Mouse (Mus musculus) retina, postnatal 7 days (tissue): ENCODE results near the gene Dgkb.

Experiments
- DNase-seq: peaks from one replicate; pipeline ENCODE4 v3.0.0-alpha.2; 2012; ENCODE audit warnings: low read depth, low spot score

Gene Dgkb

DNA sequence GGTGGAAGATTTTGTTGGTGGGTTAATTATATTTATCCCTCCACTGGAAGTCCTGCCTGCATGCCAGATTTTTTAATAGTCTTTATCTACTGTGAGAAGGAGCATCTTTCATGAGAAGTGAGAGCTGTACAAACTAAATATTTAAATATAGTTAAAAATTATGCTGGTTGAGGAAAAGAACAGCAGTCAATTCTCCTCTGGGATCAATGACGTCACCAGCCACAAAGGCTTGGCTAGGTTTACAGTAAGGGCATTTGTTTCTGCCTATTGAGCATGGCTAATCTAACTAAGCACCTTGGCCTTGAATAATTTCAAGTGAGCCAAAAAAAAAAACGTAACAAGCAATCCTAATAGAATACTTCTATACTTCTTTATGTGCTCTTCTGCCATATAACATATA is 554.1 kb downstream of the Dgkb start:
- DNase-seq, result no peak

DNA sequence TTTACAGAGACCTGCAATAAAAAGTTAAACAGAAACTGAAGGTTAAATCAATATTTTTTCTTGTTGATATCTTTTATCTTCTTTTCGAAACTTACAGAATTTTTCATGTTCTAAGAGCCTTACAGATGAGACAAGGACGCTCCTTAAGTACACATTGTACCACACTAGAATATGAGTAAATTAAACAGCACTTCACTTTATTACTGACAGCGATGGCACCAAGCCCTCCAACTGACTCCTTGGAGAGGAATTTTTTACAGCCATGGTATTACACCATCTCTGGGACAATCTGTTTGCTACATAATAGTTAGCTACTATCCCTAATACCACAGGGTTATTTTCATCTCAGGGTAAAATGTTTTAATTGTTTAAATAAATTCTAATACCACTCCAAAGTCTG is 556.6 kb downstream of the Dgkb start:
- DNase-seq, result no peak

DNA sequence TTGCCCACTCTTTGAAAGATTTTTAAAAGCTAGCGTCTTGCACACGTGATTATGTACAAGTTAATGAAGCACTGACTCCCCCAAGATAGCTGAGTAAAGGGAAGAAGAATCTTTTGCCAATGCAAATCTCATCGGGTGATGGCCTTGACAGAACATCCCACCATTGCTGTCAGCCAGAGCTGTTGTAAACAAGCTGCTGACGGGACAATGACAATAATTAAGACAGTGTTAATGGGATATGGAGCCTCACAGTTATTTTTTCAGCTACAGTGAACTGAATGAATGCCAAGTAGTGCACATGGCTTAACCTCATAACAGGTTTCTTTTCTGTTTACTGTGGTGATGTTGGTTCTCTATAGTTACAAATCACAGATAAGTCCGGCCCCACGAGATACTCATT is 568.4 kb downstream of the Dgkb start:
- no peak for DNase-seq

DNA sequence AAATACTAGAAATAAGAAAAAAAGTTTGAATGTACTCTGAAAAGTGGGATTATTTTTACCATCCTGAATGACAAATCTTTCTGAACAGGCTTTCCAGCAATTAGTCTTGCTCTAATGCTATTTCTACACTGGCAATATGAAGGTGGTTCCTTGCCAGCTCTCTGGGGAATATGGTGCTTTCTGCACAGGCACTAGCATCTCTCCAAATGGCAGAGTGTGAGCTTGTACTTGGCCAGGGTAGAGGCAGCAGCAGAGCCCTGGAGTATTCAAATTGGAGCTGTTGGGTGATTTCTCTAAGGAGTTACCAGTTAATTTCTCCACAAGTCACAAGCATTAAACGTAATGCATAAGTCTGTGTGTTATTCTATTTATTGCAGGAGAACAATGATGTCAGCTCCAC is 569.5 kb downstream of the Dgkb start:
- no peak for DNase-seq

DNA sequence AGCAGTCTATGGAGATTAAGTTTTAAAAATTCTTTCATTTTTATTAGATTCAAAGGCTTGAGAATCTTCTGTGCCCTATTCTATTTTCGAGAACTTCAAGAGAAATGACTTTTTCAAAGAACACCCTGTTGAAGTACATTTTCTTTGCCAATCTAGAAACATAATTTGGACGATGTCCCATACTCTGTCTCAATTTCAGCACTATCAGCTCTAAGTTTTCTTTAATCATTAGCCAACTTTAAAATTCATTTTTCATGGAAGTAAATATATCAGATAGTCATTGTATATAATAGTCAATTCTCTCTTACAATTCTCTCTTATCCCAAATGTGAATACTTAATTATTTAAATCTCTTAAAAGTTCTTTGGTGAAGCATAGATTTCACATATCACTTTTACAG is 570.1 kb downstream of the Dgkb start:
- no peak for DNase-seq

DNA sequence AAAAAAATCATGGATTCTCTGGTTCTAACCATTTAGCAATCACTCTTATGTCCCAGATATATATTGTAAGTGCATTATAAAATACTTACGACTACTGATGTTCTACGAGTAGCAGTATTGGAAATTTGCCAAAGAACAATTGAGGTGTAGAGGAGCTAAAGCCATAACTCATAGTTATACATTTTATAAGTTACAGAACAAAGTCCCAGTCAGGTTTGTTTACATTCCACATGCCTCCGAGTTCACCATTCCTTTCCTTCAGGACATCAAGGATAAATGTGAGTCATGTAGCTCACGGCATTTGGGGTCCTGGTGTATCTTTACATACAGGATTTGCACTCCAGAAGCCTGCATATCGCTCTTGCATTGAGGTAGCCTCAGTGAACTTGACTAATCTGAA is 570.7 kb downstream of the Dgkb start:
- DNase-seq, result no peak

DNA sequence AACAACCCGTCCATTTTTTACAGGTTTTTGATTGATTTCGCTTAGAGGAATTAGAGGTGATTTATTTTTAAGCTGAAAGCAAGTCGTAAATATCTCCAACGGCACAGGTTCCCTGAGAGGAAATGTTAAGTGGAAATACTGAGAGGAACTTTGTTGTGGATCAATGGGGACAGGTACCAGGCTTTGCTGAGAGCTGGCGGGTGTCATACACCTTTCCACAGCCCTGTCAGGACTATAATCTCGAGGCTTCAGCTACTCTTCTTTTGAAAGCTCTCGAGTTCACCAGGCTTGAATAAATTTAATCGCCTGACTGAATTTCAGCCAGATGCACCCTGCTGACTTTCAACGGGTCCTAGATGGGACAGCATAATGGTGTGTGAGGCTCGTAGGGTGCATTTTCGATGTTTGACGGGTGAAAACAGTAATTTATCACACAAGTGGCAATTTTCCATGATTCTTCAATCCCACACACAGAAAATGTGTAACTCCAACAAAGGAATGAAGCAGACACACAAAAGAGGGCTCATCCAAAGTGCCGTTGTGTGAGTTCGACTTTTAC is 580.3 kb downstream of the Dgkb start:
- DNase-seq, result no peak

DNA sequence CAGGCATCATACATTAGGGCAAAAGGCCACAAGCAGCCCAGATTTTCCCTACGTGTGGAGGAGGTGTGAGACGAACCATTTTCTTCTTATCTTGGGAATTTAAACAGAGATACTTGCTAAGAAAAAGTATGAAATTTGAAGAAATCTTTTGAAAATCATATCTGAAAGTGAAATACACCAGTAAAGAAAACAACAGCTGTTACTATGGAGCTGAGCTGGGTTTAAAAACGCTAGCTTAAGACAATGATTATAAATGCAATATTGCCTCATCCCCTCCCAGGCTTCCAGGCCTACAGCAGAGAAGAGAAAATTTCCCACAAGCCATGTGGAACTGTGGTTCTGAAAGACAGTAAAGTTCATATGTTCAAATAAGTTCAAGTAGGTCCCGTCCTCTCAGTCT is 582.6 kb downstream of the Dgkb start:
- DNase-seq, result no peak

DNA sequence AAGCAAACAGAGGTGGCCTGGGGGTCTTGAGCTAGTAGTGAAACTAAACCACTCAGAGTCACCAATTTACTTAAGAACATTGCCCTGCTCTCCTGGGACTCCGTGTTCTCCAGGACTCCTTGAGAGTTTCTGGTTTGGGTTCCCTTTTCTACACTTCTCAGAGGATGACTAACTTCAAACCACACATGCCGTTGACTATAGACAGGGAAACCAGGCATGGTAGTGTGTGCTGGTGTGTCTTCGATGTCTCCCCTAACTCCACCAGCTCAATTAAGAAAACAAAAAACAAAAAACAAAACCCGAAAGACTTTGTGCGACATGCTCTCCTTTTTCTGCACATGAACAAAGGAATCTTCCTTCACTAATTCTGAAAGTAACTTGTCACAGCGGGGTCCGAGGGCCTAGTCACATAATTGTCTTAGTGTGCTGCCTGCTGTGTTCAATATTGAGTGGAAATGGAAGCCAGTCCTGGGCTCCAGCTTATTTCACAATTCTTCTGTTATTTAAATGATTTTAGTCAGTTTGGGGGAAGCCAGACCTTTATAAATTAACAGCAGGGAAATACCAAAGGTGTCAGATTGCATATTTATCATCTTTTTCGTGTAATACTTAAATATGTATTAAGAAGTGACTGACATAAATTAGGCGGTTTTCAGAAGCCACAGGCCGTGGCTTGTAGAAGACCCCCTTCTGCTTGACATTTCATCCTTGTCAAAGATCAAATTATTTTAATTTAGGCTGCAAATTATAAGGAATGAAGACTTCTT is 618.0 kb downstream of the Dgkb start:
- no peak for DNase-seq

DNA sequence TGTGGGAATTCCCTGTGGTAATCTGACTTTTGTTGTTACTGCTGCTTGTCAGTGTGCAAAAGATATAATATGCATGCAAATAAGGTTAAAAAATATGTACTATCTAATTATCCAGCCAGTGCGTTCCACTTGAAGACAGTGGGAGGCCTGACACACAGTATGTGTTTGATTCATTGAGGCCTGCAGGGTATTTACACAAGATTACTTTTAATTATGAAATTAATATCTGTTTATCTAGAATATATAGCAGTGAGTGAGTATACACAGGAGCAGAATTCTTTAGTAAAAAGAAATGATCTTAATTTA is 618.6 kb downstream of the Dgkb start:
- DNase-seq, result no peak

DNA sequence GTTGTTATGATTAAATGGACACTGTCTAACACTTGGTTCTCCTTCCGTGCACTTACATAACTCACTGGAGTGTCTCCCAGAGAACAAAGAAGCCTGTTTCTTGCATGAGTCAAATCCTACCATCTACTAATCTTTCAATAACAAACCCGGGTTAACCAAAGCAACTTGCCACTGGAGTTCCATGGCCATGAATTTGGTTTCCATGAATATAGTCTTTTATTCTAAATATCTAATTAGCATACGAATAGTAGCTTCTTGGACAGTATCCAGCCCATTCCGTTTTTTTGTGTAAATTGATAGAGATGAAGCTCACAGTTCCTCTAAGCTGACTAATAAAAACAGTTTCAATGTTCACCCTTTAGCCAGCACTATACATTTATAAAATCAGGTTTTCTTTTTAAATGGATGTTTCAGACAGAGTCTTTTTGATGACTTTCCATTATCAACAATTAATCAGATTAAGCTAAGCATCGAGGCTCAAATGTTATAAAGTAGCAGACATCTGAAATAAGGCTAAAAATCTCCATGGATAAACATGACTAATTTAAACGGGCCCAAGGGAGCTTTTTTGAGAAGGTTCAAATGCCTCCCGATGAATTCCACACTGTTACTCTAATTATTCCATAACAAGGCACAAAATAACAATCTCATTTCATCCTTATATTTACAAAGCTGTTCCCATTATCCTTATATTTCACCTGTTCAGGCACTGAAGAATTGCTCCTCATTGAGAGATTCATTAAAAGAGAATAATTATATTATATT is 633.0 kb downstream of the Dgkb start:
- no peak for DNase-seq

DNA sequence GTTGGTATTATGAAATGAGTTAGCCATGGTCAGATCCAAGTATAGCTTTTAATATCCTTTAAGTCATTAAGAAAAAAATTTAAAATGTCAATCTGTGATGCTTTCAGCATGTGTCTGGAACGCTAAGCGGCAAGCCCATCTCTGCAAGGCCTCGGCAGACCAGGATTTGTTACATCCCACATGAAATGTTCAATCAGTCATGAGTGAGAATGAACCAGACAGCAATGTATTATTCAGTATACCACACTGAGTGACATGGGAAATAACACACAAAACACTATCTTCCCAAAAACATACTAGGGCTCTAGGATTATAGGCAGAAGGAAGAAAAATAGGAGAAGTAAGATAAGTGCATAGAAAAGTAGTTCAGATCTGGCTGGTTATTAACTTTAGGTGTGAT is 634.2 kb downstream of the Dgkb start:
- no peak for DNase-seq

DNA sequence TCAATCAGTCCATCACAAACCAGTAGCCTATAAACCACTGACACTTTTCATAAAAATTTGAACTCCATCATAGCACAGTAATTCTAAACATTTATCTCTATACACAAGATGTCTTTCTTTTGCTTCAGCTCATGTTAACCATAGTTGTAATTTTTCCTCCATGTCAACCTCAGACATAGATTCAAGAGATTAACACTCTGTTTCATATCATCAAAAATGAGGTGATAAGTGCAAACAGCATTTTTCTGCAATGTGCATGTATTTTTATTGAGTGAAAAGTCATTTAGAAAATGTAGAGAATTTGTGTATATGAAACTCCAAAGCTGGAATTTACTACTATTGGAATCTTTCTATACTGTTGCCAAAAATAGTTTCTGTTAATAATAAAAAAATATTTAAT is 650.7 kb downstream of the Dgkb start:
- DNase-seq, result no peak

DNA sequence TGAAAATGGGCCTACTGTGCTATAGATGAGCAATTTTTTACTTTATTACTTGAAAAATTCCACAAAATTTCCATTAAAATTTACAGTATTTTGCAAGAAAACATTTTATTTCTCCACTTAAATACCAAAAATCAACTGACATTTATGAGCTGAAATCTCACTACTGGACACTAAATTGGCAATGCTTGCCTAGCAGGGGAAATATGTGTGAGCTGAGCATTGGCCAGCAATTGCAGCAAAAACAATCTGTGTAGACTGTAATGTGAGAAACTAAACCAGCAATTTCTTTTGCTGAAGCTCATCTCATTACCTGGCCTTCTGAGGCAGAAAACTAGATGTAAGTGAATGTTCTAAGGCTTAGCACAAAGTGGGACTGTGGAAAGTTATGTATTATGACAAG is 651.1 kb downstream of the Dgkb start:
- DNase-seq, result no peak

DNA sequence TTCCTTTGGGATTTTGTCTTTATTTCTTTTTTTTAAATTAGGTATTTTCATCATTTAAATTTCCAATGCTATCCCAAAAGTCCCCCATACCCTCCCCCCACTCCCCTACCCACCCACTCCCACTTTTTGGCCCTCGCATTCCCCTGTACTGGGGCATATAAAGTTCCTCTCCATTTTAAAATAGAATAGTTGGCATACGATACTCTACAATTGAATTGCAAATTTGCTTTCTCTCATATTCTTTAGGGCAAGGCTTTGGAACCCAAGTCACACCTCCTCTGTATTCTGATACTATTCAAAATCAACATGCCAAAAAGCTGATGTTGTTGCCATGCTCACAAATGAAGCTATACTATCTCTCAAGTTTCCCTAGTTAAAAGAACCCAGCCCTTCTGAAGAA is 679.7 kb downstream of the Dgkb start:
- no peak for DNase-seq

DNA sequence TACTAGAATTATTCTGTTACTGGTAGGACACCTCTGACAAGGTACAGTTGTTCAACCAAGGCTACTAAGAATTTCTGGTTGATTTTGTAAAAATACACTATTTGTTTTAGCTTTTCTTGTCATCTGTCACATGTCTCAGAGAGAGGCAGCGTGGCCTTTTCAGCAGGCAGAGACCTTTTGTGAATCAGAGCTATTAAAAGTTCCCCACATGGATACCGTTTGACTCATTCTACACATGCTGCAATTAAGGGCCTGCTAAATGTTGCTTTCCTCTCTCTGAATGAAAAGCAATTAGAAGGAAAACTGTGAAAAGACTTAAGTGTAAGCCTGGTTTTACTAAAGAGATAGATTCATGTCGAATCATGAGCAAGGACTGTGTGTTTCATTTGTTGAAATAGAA is 683.4 kb downstream of the Dgkb start:
- DNase-seq, result no peak

DNA sequence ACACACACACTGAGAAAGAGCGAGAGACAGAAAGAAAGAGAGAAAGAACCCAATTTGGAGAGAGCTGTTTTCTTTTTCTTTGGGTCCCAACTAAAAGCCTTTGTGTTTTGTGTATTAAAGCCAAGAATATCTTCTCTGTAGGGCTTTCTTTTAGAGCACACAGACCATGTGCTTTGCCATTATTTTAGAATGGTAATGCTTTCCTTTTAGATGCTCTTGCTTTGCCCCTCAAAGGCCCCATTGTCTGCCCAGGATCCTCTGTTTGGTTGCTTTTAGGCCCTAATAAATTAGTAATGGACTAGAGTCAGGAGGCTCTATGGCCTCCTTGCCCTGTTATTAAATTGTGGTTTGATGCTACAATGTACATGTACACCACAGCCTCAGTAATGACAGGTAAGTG is 690.7 kb downstream of the Dgkb start:
- DNase-seq, result no peak

DNA sequence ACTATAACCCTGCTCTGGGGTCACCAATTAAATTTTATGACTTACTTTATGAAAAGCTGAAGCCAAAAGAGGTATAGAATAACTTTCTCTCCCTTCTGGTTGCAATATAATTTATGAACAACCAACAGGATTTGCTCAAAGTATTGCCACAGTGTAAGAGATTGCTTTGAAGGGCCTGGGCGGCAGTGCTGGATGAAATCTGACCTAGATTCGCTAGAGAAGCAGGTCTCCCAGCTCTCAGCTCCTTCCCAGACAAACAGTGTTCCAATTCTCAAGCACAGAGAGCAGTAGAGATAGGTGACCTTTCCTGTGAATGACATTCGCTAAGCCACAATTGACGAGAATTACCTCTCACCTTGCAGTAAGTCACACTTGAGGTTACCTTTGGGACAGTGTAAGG is 727.9 kb downstream of the Dgkb start:
- no peak for DNase-seq

DNA sequence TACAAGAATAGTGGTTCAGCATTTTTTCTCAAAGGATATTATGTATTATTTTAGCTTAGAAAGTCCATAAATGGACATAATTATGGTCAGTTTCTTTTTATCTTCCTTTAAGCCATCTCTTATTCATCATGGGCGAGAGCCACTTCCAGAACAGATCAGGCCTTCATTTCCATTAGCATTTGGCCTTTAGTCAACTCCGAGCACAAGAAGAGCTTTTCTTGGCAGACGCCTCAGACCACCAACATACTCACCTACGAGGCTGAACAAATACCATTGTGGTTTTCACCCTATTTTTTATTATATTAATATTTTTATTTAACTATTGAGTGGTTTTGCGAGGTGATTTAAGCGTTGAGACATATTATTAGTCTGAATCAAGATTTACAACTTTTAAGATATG is 759.6 kb downstream of the Dgkb start:
- DNase-seq, result no peak

DNA sequence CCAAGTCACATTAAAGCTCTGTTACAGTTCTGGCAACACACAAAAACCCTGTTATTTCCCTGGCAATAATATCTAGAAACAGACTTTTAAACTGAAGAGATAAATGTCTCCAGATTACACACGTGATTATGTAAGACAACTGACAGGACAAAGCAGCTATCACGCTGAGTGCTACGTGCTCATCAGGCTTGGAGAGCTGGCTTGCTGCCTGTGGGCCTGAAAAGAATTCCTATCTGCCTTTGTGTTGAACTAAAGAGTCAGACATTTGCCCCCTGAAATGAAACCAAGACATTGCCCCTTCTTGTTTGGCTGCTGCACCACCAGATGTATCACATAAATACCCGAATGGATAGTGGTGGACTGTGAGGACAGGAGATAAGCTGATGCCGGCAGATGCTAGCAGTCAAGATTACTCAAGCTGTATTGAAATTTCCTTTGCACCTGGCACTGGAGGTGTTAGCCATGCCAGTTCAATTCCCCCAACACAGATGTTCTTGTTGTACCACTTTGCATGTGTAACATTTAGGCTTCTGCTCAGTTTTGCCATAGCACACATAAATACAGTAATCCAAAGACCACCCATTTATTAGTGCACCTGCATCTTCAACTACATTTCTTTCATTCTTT is 761.8 kb downstream of the Dgkb start:
- DNase-seq, result peak; percentile 4

DNA sequence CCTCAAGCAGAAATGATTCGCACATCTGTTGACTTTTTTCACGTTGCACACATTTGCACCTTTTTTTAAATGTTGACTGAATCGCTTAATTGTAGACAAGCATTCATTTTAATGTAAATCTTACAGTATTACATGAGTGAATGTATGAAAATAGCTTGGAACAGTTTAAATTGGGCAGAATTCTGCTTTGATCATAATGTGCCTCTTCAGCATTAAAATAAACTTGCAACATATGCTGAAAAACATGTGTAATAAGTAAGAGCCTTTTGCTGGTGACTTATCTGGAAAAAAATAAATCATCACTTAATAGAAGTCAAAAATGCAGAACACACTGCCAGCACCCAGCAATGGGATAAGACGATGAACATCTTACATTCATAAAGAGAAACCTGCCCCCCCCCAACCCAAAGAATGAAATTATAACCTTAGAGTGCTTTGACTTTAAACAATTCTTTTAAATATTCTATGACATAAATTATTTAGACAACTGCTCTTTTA is 768.9 kb downstream of the Dgkb start:
- DNase-seq, result no peak

DNA sequence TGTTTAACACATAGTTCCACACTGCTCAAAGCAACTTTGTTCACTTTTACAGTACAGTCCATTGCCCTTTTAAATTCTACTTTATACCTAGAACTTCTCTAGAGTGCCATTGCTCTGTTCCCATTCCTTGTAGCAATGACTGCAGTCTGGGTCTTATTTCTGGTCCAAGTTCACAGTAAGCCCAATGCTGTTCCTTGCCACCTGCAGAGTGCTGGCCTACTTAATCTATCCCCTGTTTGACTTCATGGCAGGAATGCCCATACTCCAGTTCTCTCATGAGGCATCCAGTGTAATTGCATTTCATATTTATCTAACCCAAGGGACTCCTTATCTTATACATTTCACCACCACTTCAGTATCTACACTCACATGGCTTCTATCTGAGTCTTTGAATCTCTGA is 772.4 kb downstream of the Dgkb start:
- no peak for DNase-seq

DNA sequence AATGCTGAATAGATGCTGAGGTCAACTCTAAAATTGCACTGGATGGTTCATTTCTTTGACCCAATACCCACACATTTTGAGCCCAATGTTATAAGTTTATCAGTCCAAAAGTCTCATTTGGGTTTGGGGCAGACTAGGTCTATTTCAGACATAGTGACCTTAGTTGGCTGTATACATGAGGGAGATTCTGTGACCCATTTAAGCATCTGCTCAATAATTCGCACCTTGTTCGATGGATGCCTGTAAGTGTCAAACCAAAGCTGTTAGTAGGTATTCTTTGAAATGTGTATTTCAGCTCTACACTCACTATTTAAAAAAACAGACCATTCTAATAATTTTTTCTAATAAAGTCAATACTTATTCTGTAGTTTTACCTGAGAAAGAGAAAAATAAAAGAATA is 776.1 kb downstream of the Dgkb start:
- DNase-seq, result no peak
